Comparison of ENCODE assay signal across 23 mouse cellular contexts in the genomic region with DNA sequence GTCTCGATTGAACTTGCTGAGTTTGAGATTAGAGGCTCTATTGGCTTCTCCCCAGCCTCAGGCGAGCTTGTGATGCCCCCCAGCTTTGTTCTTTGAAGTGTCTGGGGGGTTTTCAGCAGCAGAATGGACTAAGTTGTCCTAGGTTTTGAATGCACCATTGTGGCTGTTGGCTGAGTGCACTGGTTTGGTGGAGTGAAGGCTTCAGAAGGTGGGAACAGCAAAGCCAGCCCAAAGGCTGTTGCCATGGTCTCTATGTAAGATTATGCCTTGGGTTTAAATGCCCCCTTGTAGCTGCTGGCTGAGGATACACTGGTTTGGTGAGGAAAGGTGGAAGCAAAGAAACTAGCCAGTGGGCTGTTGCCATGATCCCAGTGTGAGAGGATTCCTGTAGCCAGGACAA. TPM values are rescaled to one million over a fixed set of nuclear protein-coding genes. Genes with fewer than 3 reads are reported as not detected.
A peak's percentile ranks its signal among the peaks of the same experiment; 100 is the strongest.
DNase-seq lines count a peak whose midpoint lies in the region; ATAC-seq and TF ChIP-seq lines count a peak whose summit lies in the region.
"Had no signal": no experiment of that assay in that cellular context is flagged by ENCODE, and none has a peak within 500 bp of the region (broad histone marks: within the 10 kb centered on the region; RNA-seq: fewer than 3 reads in every experiment).

No protein-coding gene starts in this region.

- no peak overlapping the region for H3K27ac ChIP-seq in forebrain, postnatal 0 days (ENCODE audit: low read depth, low read length)
- no peak overlapping the region for H3K27ac ChIP-seq in forebrain, embryonic 12.5 days
- H3K27ac ChIP-seq in hindbrain, embryonic 16.5 days (ENCODE audit: low read depth, low read length) = no peak overlapping the region
- H3K27ac ChIP-seq in hindbrain, embryonic 12.5 days = no peak overlapping the region
- no peak overlapping the region for H3K27ac ChIP-seq in midbrain, postnatal 0 days (ENCODE audit: low read depth, low read length)
- no peak overlapping the region for H3K27ac ChIP-seq in midbrain, embryonic 13.5 days
- H3K27ac ChIP-seq: embryonic facial prominence, embryonic 12.5 days had no signal

- no peak for TF ChIP-seq CTCF in forebrain, postnatal 0 days (IDR thresholded peaks at IDR 0.05; ENCODE audit: low read depth)
- TF ChIP-seq CTCF in midbrain, postnatal 0 days (IDR thresholded peaks at IDR 0.05) = no peak

- no peak overlapping the region for H3K4me2 ChIP-seq in forebrain, postnatal 0 days (ENCODE audit: low read depth)
- H3K4me2 ChIP-seq in forebrain, embryonic 12.5 days = no peak overlapping the region
- H3K4me2 ChIP-seq in hindbrain, embryonic 16.5 days (ENCODE audit: low read length) = no peak overlapping the region
- H3K4me2 ChIP-seq in hindbrain, embryonic 12.5 days (replicated peaks) = no peak overlapping the region
- H3K4me2 ChIP-seq in midbrain, postnatal 0 days (ENCODE audit: low read depth, low read length, poor library complexity, severe bottlenecking) = no peak overlapping the region
- no peak overlapping the region for H3K4me2 ChIP-seq in midbrain, embryonic 13.5 days (replicated peaks)
- H3K4me2 ChIP-seq: embryonic facial prominence, embryonic 12.5 days had no signal

- WGBS in forebrain, postnatal 0 days = 45% methylated on average over 2 of the region's 2 CpGs
- WGBS in forebrain, embryonic 12.5 days = 42% methylated on average over 2 of the region's 2 CpGs
- 48% methylated on average over 2 of the region's 2 CpGs for WGBS in hindbrain, embryonic 16.5 days
- 78% methylated on average over 2 of the region's 2 CpGs for WGBS in hindbrain, embryonic 12.5 days
- WGBS in midbrain, postnatal 0 days = 39% methylated on average over 2 of the region's 2 CpGs
- WGBS in midbrain, embryonic 13.5 days = 65% methylated on average over 2 of the region's 2 CpGs

- H3K36me3 ChIP-seq in forebrain, postnatal 0 days (ENCODE audit: insufficient read depth) = no peaks in the 10 kb centered on the region
- H3K36me3 ChIP-seq in forebrain, embryonic 12.5 days (replicated peaks) = peaks cover 5% of the 10 kb centered on the region; the same call in 1 of the 2 replicates
- H3K36me3 ChIP-seq in hindbrain, embryonic 16.5 days (ENCODE audit: control insufficient read depth, insufficient read depth, low read length) = no peaks in the 10 kb centered on the region
- peaks cover 5% of the 10 kb centered on the region; the same call in 1 of the 2 replicates for H3K36me3 ChIP-seq in hindbrain, embryonic 12.5 days
- H3K36me3 ChIP-seq in midbrain, postnatal 0 days (ENCODE audit: insufficient read depth, low read length) = no peaks in the 10 kb centered on the region
- H3K36me3 ChIP-seq in midbrain, embryonic 13.5 days = no peaks in the 10 kb centered on the region
- H3K36me3 ChIP-seq: G1E had no signal

- no peaks in the 10 kb centered on the region for H3K27me3 ChIP-seq in forebrain, postnatal 0 days (ENCODE audit: insufficient read depth, low read length)
- no peaks in the 10 kb centered on the region for H3K27me3 ChIP-seq in forebrain, embryonic 12.5 days
- no peaks in the 10 kb centered on the region for H3K27me3 ChIP-seq in hindbrain, embryonic 16.5 days (replicated peaks; ENCODE audit: control insufficient read depth, insufficient read depth, low read length)
- no peaks in the 10 kb centered on the region for H3K27me3 ChIP-seq in hindbrain, embryonic 12.5 days
- no peaks in the 10 kb centered on the region for H3K27me3 ChIP-seq in midbrain, postnatal 0 days (ENCODE audit: insufficient read depth, low read length)
- no peaks in the 10 kb centered on the region for H3K27me3 ChIP-seq in midbrain, embryonic 13.5 days
- H3K27me3 ChIP-seq: CH12.LX; embryonic facial prominence, embryonic 12.5 days; Patski had no signal

- no peaks in the 10 kb centered on the region for H3K9me3 ChIP-seq in forebrain, postnatal 0 days (ENCODE audit: low read length)
- no peaks in the 10 kb centered on the region for H3K9me3 ChIP-seq in forebrain, embryonic 12.5 days
- no peaks in the 10 kb centered on the region for H3K9me3 ChIP-seq in hindbrain, embryonic 16.5 days (ENCODE audit: control insufficient read depth, low read length)
- H3K9me3 ChIP-seq in hindbrain, embryonic 12.5 days (replicated peaks) = no peaks in the 10 kb centered on the region
- H3K9me3 ChIP-seq in midbrain, postnatal 0 days (ENCODE audit: low read length) = no peaks in the 10 kb centered on the region
- no peaks in the 10 kb centered on the region for H3K9me3 ChIP-seq in midbrain, embryonic 13.5 days
- H3K9me3 ChIP-seq: embryonic facial prominence, embryonic 12.5 days; G1E had no signal

- H3K4me1 ChIP-seq in forebrain, postnatal 0 days (ENCODE audit: insufficient read depth) = 0 out of 2 replicates have a peak, but pooled peaks cover 7% of the 10 kb centered on the region
- H3K4me1 ChIP-seq in forebrain, embryonic 12.5 days = peaks cover 7% of the 10 kb centered on the region; the same call in 1 of the 2 replicates
- no peaks in the 10 kb centered on the region for H3K4me1 ChIP-seq in hindbrain, embryonic 16.5 days (ENCODE audit: control insufficient read depth, insufficient read depth, low read depth, low read length)
- 0 out of 2 replicates have a peak, but pooled peaks cover 5% of the 10 kb centered on the region for H3K4me1 ChIP-seq in hindbrain, embryonic 12.5 days
- no peaks in the 10 kb centered on the region for H3K4me1 ChIP-seq in midbrain, postnatal 0 days (ENCODE audit: insufficient read depth, low read length)
- 0 out of 2 replicates have a peak, but pooled peaks cover 2% of the 10 kb centered on the region for H3K4me1 ChIP-seq in midbrain, embryonic 13.5 days (replicated peaks)
- H3K4me1 ChIP-seq: embryonic facial prominence, embryonic 12.5 days had no signal

- no peak overlapping the region for H3K4me3 ChIP-seq in forebrain, postnatal 0 days (ENCODE audit: low read depth, low read length)
- H3K4me3 ChIP-seq in forebrain, embryonic 12.5 days (replicated peaks) = no peak overlapping the region
- H3K4me3 ChIP-seq in hindbrain, embryonic 16.5 days (ENCODE audit: low read length) = no peak overlapping the region
- no peak overlapping the region for H3K4me3 ChIP-seq in hindbrain, embryonic 12.5 days
- no peak overlapping the region for H3K4me3 ChIP-seq in midbrain, postnatal 0 days (ENCODE audit: low read depth, low read length)
- no peak overlapping the region for H3K4me3 ChIP-seq in midbrain, embryonic 13.5 days (replicated peaks)
- H3K4me3 ChIP-seq: embryonic facial prominence, embryonic 12.5 days had no signal

- no peak for DNase-seq in forebrain, postnatal 0 days
- DNase-seq in midbrain, postnatal 0 days (ENCODE audit: low spot score) = peak; percentile 38
- DNase-seq: adrenal gland, adult 8-10 months; adrenal gland, postnatal 14 days; adrenal gland, postnatal 36 days; B cell, adult 2 months; cerebellum, adult 11-12 months; cerebellum, adult 2 months; cerebellum, adult 9-10 months; cerebellum, postnatal 10 days; cerebellum, postnatal 25 days had no signal

- H3K9ac ChIP-seq in forebrain, postnatal 0 days = no peak overlapping the region
- H3K9ac ChIP-seq in forebrain, embryonic 12.5 days = no peak overlapping the region
- no peak overlapping the region for H3K9ac ChIP-seq in hindbrain, embryonic 16.5 days (ENCODE audit: low read depth, low read length)
- no peak overlapping the region for H3K9ac ChIP-seq in hindbrain, embryonic 12.5 days
- no peak overlapping the region for H3K9ac ChIP-seq in midbrain, postnatal 0 days (replicated peaks; ENCODE audit: low read length, poor library complexity, severe bottlenecking)
- H3K9ac ChIP-seq in midbrain, embryonic 13.5 days (replicated peaks) = no peak overlapping the region
- H3K9ac ChIP-seq: embryonic facial prominence, embryonic 12.5 days had no signal

- ATAC-seq in forebrain, postnatal 0 days = peak; percentile 44; the same call in 1 of the 2 replicates
- no peak for ATAC-seq in forebrain, embryonic 12.5 days (ENCODE audit: low FRiP score)
- peak; percentile 50; the same call in 1 of the 2 replicates for ATAC-seq in hindbrain, embryonic 16.5 days
- no peak for ATAC-seq in hindbrain, embryonic 12.5 days (ENCODE audit: low FRiP score)
- no peak; the same call in 1 of the 2 replicates for ATAC-seq in midbrain, postnatal 0 days (ENCODE audit: low FRiP score)
- ATAC-seq in midbrain, embryonic 13.5 days = no peak
- ATAC-seq: activated CD4-positive, CD25-positive, alpha-beta regulatory T cell, adult 4 months; CD4-positive, CD25-positive, alpha-beta regulatory T cell, adult 4 months; forebrain, embryonic 14.5 days; forebrain, embryonic 16.5 days; Patski had no signal

RNA-seq across cellular contexts. Expression of gene Rtraf, which starts 23.1 kb away (rescaled TPM):
- total RNA-seq in forebrain, postnatal 0 days (2014; rRNA removed) = 95.1 and 155 TPM in 2 replicates
- 153 and 193 TPM in 2 replicates for polyA plus RNA-seq in forebrain, postnatal 0 days (2015; fragmentation: Nextera tagmentation; extraction: Ambion mirVana)
- polyA plus RNA-seq in forebrain, embryonic 12.5 days (2016; fragmentation: Nextera tagmentation; extraction: Ambion mirVana) = 256 and 277 TPM in 2 replicates
- 138 and 140 TPM in 2 replicates for polyA plus RNA-seq in hindbrain, embryonic 16.5 days (2015; fragmentation: Nextera tagmentation; extraction: Ambion mirVana)
- 224 and 235 TPM in 2 replicates for polyA plus RNA-seq in hindbrain, embryonic 12.5 days (2016; fragmentation: Nextera tagmentation; extraction: Ambion mirVana)
- 72.8 and 85.3 TPM in 2 replicates for total RNA-seq in midbrain, postnatal 0 days (2014; rRNA removed)
- polyA plus RNA-seq in midbrain, postnatal 0 days (2015; fragmentation: Nextera tagmentation; extraction: Ambion mirVana) = 131 and 137 TPM in 2 replicates
- polyA plus RNA-seq in midbrain, embryonic 13.5 days (2015; fragmentation: Nextera tagmentation; extraction: Ambion mirVana) = 210 and 215 TPM in 2 replicates

RNA-seq across cellular contexts. Expression of gene Nid2, which starts 49.4 kb away (rescaled TPM):
- 17.3 and 26.8 TPM in 2 replicates for total RNA-seq in forebrain, postnatal 0 days (2014; rRNA removed)
- polyA plus RNA-seq in forebrain, postnatal 0 days (2015; fragmentation: Nextera tagmentation; extraction: Ambion mirVana) = 18.5 and 18.6 TPM in 2 replicates
- 37.9 and 39.4 TPM in 2 replicates for polyA plus RNA-seq in forebrain, embryonic 12.5 days (2016; fragmentation: Nextera tagmentation; extraction: Ambion mirVana)
- polyA plus RNA-seq in hindbrain, embryonic 16.5 days (2015; fragmentation: Nextera tagmentation; extraction: Ambion mirVana) = 33.7 and 58.6 TPM in 2 replicates
- polyA plus RNA-seq in hindbrain, embryonic 12.5 days (2016; fragmentation: Nextera tagmentation; extraction: Ambion mirVana) = 68.8 and 78.8 TPM in 2 replicates
- 35.2 and 39.0 TPM in 2 replicates for total RNA-seq in midbrain, postnatal 0 days (2014; rRNA removed)
- 18.6 and 21.3 TPM in 2 replicates for polyA plus RNA-seq in midbrain, postnatal 0 days (2015; fragmentation: Nextera tagmentation; extraction: Ambion mirVana)
- 35.1 and 40.7 TPM in 2 replicates for polyA plus RNA-seq in midbrain, embryonic 13.5 days (2015; fragmentation: Nextera tagmentation; extraction: Ambion mirVana)

Comparison
In these comparisons a context has a peak if more than half of its experiments do, and no peak if none do; other contexts are left out.
1. ATAC-seq: peak in forebrain, postnatal 0 days (single experiment) and hindbrain, embryonic 16.5 days (single experiment); none in forebrain, embryonic 12.5 days (single experiment), hindbrain, embryonic 12.5 days (single experiment), midbrain, postnatal 0 days (single experiment) and midbrain, embryonic 13.5 days (single experiment).